Mouse (Mus musculus) large intestine, adult 2 months (tissue): Measurements from ENCODE around the gene Pfas. TPM values are rescaled to one million over a fixed set of nuclear protein-coding genes. Genes with fewer than 3 reads are reported as not detected.
"Not testable (repeated sequence)": the region's sequence is repeated elsewhere in the genome, so short reads cannot be mapped to it uniquely, and the experiment has no call there.

Source experiments
- DNase-seq: peaks from one replicate; pipeline ENCODE4 v3.0.0-alpha.2; 2012; ENCODE audit warnings: low read depth, low spot score
- WGBS: fragments of 180-500 bp; shearing (Covaris S2); methylation state at CpG from one replicate; pipeline ENCODE4 v1.1.7; 2018; 5-methylcytosine and 5-hydroxymethylcytosine counted together
- polyA plus RNA-seq: library from polyadenylated mRNA; depleted of rRNA; stranded (reverse); fragments of >200 nt; gene quantifications from 2 replicates; pipeline ENCODE4 v1.2.3, GENCODE M21; 2012

Gene Pfas
- polyA plus RNA-seq, 1 experiment, result 10.1 TPM

DNA sequence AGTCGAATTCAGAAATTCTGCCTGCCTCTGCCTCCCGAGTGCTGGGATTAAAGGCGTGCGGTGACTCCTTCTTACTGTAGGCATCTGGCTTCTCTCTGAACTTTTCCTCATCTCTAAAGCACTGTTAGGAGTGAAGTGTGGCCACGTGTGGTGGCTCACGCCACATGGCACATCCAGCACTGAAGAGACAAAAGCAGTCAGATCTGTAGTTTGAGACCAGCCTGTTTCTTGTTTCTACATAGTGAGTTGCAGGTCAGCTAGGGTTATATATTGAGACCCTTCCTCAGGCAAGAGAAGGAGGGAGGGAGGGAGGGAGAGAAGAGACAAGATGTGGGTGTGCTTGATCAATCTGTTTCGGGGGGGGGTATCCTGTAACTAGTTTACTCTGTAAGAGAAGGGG, 33.2 kb downstream of the Pfas start, which contains the start of gene Rangrf:
Gene Rangrf, minus strand, starts transcription at position 101 of the 400 bp plus-strand sequence.
- no peak for DNase-seq
- 85% methylated on average over 7 of the region's 7 CpGs for WGBS

DNA sequence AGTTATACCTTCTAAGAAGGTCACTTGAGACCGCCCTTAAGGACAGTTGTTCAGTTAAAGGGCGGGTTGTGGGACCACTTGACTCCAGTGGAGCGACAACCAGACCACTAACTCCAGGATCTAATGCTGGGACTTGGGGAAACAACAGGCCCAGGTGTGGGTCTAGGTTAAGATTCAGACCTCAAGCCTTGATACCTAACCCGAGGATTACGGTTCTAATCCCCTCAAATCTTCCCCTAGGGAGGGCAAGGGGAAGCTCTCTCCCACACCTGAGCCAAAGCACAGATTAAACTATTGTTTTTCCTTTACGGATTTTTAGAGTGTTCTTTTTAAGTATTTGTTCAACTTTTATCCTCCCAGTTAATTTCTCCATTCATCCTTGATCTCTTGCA, 34.2 kb downstream of the Pfas start:
- no peak for DNase-seq
- 28% methylated on average over 6 of the region's 6 CpGs for WGBS

- under 1% methylated on average over 38 of the region's 38 CpGs for WGBS
- DNase-seq, result not testable (repeated sequence)
These were observed 34.8 kb downstream of the Pfas start for GRCm38 (mm10) chr11:68973250-68974058.

DNA sequence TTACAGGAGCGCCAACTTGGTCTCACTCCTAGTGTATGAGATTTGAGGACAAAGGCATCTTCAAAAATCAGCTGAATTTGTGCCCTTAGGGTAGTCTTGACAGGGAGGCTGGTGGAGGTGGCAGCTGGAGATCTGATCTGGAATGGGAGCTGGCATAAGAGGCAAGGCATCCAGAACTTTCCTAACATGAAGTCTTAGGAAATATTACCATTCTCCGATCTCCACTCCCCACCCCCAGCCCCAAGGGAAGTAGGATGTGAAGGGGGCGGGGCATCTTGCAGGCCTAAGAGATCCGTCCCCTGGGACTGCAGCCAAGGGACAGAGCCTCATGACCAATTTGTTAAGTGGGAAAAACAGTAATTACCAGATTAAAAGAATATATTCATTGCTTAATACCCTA, 38.0 kb downstream of the Pfas start:
- 22% methylated on average over 4 of the region's 4 CpGs for WGBS
- DNase-seq, result no peak

DNA sequence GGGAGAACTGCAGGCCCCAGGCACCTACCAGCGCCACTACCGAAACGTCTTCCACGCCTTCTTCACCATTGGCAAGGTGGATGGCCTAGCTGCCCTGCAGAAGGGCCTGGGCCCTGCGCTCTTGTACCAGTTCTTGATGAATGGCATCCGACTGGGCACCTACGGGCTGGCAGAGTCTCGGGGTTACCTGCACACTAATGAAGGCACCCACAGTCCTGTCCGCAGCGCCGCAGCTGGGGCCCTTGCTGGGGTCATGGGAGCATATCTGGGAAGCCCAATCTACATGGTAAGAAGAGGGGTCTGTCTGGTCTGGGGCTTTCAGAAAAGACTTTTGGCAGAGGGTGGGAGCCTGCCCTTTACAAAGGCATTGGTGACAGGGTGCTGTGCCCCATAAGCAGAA, 39.5 kb downstream of the Pfas start:
- WGBS, result 66% methylated on average over 11 of the region's 11 CpGs
- no peak for DNase-seq

DNA sequence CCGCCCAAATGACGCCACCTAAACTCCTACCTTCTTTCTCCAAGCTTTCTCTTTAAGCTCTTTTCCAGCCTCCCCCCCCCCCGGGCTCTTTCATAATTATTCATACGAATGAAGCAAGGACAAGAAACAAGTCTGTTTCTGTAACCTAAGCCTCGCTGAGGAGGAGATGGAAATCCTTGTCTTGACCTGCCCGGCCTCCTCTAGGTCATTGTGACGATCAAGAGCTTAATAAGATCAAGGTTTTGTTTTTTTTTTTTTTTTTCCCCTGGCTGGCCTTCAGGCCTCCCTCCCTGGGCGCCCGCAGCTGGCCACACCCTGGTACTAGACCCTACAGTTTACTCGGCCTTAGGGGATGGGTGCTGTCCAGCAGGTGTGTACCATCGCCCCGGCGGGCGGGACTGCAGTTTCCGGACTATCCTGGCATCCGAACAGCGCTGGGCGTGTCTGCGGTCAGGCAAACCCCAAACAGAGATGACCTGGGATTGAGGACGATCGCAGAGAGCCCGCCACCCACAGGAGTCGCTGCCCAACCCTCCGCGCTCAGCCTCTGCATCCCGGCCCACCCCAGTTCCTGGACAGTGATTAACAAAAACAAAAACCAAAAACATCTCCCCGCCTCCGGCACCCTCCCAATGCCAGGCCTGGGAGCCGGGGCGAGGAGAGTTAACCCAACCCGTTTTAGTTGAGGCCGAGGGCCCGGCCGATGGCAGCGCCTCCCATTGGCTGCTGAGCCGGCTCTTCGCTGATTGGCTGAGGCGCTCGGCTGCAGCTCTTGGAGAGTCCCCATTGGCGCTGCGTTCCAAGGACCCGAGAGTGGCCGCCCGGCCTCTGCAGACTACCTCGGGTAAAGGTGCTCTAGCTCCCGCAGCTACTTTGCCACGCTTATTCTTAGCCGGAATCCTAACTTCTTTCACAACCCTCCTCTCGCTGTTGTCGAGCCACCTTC, 40.6 kb downstream of the Pfas start, which contains the start of gene Slc25a35:
Gene Slc25a35, plus strand, starts transcription at position 795 of the 946 bp plus-strand sequence.
- under 1% methylated on average over 50 of the region's 50 CpGs for WGBS
- DNase-seq, result no peak

- 19% methylated on average over 1 of the region's 1 CpGs for WGBS
- DNase-seq, result no peak
These were observed 41.7 kb downstream of the Pfas start for GRCm38 (mm10) chr11:68966554-68966953.

DNA sequence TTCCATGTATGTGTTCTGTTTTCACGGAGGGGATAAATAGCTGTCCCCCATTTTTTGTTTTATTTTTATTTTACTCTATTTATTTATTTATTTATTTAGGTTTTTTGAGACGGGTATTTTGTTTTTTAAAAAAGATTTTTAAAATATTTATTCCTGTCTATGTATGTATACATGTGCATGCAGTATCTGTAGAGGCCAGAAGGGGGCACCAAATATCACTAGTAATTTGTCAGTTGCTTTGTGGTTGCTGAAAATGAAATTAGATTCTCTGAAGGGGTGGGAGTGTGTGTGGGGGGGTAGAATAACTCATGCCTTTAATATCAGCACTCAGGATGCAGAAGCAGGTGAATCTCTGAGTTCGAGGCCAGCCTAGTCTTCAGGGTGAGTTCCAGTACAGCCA, 42.4 kb downstream of the Pfas start:
- no peak for DNase-seq
- WGBS, result 25% methylated on average over 3 of the region's 3 CpGs

- no peak for DNase-seq
These were observed 43.2 kb downstream of the Pfas start for GRCm38 (mm10) chr11:68965050-68965449.

DNA sequence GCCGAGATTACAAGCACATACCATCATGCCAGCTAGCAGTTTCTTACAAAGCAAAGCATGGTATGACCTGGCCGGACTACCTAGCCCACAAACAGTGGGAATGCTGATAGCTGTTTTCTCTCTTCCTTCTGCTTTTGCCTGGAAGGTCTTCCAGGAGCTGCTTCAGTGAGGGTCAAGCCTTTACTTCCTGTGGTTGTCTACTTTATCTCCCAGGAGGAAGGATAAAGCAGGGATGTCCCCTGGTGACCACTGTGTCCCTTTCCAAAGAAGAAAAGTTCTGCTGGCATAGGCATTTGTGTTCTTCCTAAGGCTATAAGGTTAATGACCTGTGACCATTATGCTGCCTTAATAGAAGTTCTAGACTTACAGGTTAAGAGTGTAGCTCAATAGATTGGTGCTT, 44.9 kb downstream of the Pfas start:
- no peak for DNase-seq
- 81% methylated on average over 2 of the region's 2 CpGs for WGBS

GRCm38 (mm10) chr11:68962159-68962558, 46.1 kb downstream of the Pfas start:
- not testable (repeated sequence) for DNase-seq

DNA sequence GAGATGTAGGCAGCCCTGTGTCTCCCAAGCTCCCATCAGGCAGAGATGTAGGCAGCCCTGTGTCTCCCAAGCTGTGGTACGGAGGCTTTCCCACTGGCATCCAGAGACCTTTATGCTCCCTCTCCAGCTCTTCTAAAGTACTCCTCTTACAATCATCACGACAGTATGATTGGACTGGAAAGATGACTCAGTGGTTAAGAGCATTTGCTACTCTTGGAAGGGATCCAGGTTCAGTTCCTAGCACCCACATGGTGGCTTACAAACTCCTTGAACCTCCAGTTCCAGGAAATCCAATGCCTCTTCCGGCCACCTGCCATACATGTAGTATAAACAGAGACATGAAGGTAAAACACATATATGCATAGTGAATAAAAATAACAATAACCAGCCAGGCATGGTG, 46.7 kb downstream of the Pfas start:
- 30% methylated on average over 3 of the region's 3 CpGs for WGBS
- no peak for DNase-seq

More at GRCm38 (mm10) chr11:68962159-68962558, 46.1 kb downstream of the Pfas start:
- WGBS, result 15% methylated on average over 11 of the region's 11 CpGs

DNA sequence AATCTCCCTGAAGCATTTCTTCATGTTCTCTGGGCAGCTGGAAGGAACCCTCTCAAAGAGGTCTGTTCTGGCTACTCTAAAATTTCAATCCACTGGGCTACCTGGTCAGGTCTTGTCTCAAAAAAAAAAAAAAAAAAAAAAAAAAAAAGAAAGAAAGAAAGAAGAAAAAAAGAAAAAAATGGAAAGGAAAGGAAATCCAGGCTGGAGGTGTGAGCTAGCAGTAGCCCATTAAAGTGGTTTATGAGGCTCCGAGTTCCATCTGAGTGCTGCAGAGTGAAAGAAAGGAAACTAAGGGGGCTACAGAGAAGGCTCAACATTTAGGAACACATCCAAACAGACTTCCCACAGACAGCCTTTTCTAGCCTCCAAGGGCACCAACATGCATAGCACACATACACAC, 50.3 kb downstream of the Pfas start:
- no peak for DNase-seq
- 73% methylated on average over 1 of the region's 1 CpGs for WGBS

- DNase-seq, result no peak
- 72% methylated on average over 8 of the region's 8 CpGs for WGBS
These were observed 51.0 kb downstream of the Pfas start, which contains the start of gene Arhgef15 for GRCm38 (mm10) chr11:68957308-68957707. TSS of gene Arhgef15 (minus strand) at chr11:68957480.

- no peak for DNase-seq
- whole genome bisulfite sequencing, result 61% methylated on average over 13 of the region's 13 CpGs
These were observed 51.6 kb downstream of the Pfas start for GRCm38 (mm10) chr11:68956697-68957096.

- DNase-seq, result no peak
- WGBS, result 56% methylated on average over 3 of the region's 3 CpGs
These were observed 52.2 kb downstream of the Pfas start for GRCm38 (mm10) chr11:68956107-68956506.

GRCm38 (mm10) chr11:68955473-68955872, 52.8 kb downstream of the Pfas start:
- DNase-seq, result no peak
- 72% methylated on average over 5 of the region's 5 CpGs for WGBS

DNA sequence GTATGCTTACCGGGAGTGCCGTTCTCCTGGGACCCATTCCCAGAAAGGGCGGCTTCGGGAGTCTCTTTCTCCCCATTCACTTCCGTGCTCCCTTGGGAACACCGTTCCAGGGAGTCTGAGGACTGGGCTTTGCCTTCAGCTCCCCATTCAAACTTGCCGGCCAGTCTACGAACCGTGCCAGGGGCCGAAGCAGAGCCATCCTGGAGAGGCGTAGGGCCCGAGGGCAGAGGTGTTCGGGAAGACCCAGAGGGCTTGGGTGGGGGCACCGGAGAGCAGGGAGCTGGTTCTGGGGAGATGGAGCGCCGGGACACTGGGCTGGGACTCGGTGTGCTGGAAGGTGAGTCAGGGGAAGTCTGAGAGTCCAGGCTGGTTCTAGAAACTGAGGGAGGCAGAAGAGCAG, 53.9 kb downstream of the Pfas start:
- DNase-seq, result no peak
- WGBS, result 2% methylated on average over 17 of the region's 17 CpGs

DNA sequence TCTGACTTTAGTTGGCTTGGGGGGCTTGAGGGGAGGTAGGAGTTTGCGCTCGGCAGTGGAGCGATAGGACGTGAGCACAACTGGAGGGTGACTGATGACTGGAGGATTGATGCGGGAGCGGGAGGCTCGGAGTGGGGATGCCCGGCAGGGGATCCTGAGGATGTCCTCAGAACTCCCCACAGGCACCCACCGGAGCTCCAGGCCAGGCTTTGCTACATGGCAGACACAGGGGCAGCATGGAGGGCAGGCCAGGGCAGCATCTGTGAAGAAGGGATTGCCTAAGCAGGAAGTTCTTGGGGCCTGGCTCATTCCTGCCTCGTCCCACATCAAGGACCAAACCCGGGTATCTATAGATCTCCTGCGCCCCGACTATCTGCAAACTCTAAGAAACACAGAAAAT, 54.4 kb downstream of the Pfas start:
- no peak for DNase-seq
- WGBS, result 26% methylated on average over 13 of the region's 13 CpGs

DNA sequence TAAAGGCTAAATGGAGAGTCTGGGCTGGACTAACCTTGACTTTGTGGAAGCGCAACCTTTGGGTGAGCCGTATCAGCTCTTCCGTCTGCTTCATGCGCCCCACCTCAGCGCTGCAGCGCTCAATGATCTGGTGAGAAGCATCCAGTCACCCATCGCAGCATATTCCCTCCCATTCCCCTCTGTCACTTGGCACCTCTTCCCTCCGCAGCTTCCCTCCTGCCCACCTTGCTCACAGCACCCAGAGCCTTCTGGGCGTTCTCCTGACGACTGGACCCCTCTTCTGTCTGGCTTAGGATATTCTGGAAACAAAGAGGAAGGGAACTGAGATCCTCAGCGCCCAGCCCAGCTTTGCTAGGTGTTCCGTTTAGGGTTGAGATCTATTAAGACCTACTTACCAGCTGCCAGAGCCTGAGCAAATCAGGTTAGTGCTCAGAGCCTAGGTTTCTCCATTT, 60.7 kb downstream of the Pfas start:
- 22% methylated on average over 12 of the region's 12 CpGs for WGBS
- DNase-seq, result no peak
